In genomic region chr7:133636738-133637352, GRCm38 (mm10) we compare ENCODE assay signal across 7 mouse cellular contexts. TPM values are rescaled to one million over a fixed set of nuclear protein-coding genes. Genes with fewer than 3 reads are reported as not detected.
A peak's percentile ranks its signal among the peaks of the same experiment; 100 is the strongest.
DNase-seq lines count a peak whose midpoint lies in the region; ATAC-seq lines count a peak whose summit lies in the region.

No protein-coding gene starts in this region.

- peak; percentile 92 for DNase-seq in adrenal gland, postnatal 10 days
- DNase-seq in embryonic facial prominence, embryonic 10.5 days (ENCODE audit: low spot score), result peak; percentile 89
- peak; percentile 95 for DNase-seq in heart, adult 11 months
- peak; percentile 89 for DNase-seq in kidney, adult 18-20 months
- peak; percentile 97 for DNase-seq in limb, embryonic 11.5 days (ENCODE audit: low spot score)
- DNase-seq in midbrain, embryonic 14.5 days, result peak; percentile 93
- DNase-seq in spleen, adult 18-20 months, result peak; percentile 73 to 86

- H3K27me3 ChIP-seq in embryonic facial prominence, embryonic 10.5 days (replicated peaks; ENCODE audit: low read depth, poor library complexity, severe bottlenecking), result no peaks in the 10 kb centered on the region
- H3K27me3 ChIP-seq in limb, embryonic 11.5 days (ENCODE audit: control insufficient read depth, insufficient read depth, low read length), result no peaks in the 10 kb centered on the region
- H3K27me3 ChIP-seq in midbrain, embryonic 14.5 days (ENCODE audit: control insufficient read depth, insufficient read depth, low read length), result no peaks in the 10 kb centered on the region

- H3K9ac ChIP-seq in limb, embryonic 11.5 days (ENCODE audit: low read length), result peak overlapping the region; percentile 85
- H3K9ac ChIP-seq in midbrain, embryonic 14.5 days (replicated peaks; ENCODE audit: low read length), result peak overlapping the region; percentile 83

- H3K4me2 ChIP-seq in limb, embryonic 11.5 days (ENCODE audit: low read depth, severe bottlenecking), result peak overlapping the region; percentile 57
- peak overlapping the region; percentile 72 for H3K4me2 ChIP-seq in midbrain, embryonic 14.5 days (ENCODE audit: low read length)

- H3K36me3 ChIP-seq in embryonic facial prominence, embryonic 10.5 days (replicated peaks), result peaks cover 28% of the 10 kb centered on the region
- peaks cover 7% of the 10 kb centered on the region for H3K36me3 ChIP-seq in limb, embryonic 11.5 days (ENCODE audit: control insufficient read depth, insufficient read depth, low read length)
- peaks cover 14% of the 10 kb centered on the region for H3K36me3 ChIP-seq in midbrain, embryonic 14.5 days (ENCODE audit: control insufficient read depth, insufficient read depth, low read length)

- H3K4me1 ChIP-seq in embryonic facial prominence, embryonic 10.5 days, result peaks cover 25% of the 10 kb centered on the region
- H3K4me1 ChIP-seq in limb, embryonic 11.5 days (ENCODE audit: control insufficient read depth, insufficient read depth, low read length), result peaks cover 13% of the 10 kb centered on the region; the same call in 1 of the 2 replicates
- H3K4me1 ChIP-seq in midbrain, embryonic 14.5 days (ENCODE audit: control insufficient read depth, insufficient read depth, low read length), result peaks cover 7% of the 10 kb centered on the region; the same call in 1 of the 2 replicates

- 2% methylated on average over 21 of the region's 21 CpGs for WGBS in embryonic facial prominence, embryonic 10.5 days
- WGBS in limb, embryonic 11.5 days, result 1% methylated on average over 21 of the region's 21 CpGs
- WGBS in midbrain, embryonic 14.5 days, result 2% methylated on average over 21 of the region's 21 CpGs

- peak overlapping the region; percentile 93 for H3K4me3 ChIP-seq in embryonic facial prominence, embryonic 10.5 days
- H3K4me3 ChIP-seq in limb, embryonic 11.5 days (ENCODE audit: low read depth, low read length), result peak overlapping the region; percentile 80
- H3K4me3 ChIP-seq in midbrain, embryonic 14.5 days (replicated peaks; ENCODE audit: low read depth, low read length), result peak overlapping the region; percentile 96

- peak overlapping the region; percentile 94 for H3K27ac ChIP-seq in embryonic facial prominence, embryonic 10.5 days (replicated peaks)
- H3K27ac ChIP-seq in limb, embryonic 11.5 days (replicated peaks; ENCODE audit: low read depth, low read length), result peak overlapping the region; percentile 84
- H3K27ac ChIP-seq in midbrain, embryonic 14.5 days (replicated peaks; ENCODE audit: low read depth, low read length), result peak overlapping the region; percentile 95

- H3K9me3 ChIP-seq in embryonic facial prominence, embryonic 10.5 days, result no peaks in the 10 kb centered on the region
- H3K9me3 ChIP-seq in limb, embryonic 11.5 days (ENCODE audit: control insufficient read depth, low read length), result no peaks in the 10 kb centered on the region
- no peaks in the 10 kb centered on the region for H3K9me3 ChIP-seq in midbrain, embryonic 14.5 days (ENCODE audit: control insufficient read depth, low read length)

- peak; percentile 31; the same call in 1 of the 2 replicates for ATAC-seq in limb, embryonic 11.5 days (ENCODE audit: insufficient number of reproducible peaks, low FRiP score, low TSS enrichment, low read depth)
- peak; percentile 57 for ATAC-seq in midbrain, embryonic 14.5 days (ENCODE audit: low FRiP score, low TSS enrichment)

RNA-seq across cellular contexts. Expression of gene Edrf1, which starts 0.5 kb away (rescaled TPM):
- 10 to 100 TPM; 15.7 to 18.9 TPM for total RNA-seq in adrenal gland, postnatal 10 days (2021)
- 27.0 and 29.7 TPM in 2 replicates for polyA plus RNA-seq in embryonic facial prominence, embryonic 10.5 days (2016; fragmentation: Nextera tagmentation; extraction: Ambion mirVana)
- 32.0 and 35.3 TPM in 2 replicates for polyA plus RNA-seq in limb, embryonic 11.5 days (2014; fragmentation: Nextera tagmentation; extraction: Ambion mirVana)
- 15.1 and 26.9 TPM in 2 replicates for polyA plus RNA-seq in midbrain, embryonic 14.5 days (2014; fragmentation: Nextera tagmentation; extraction: Ambion mirVana)

RNA-seq across cellular contexts. Expression of gene Tex36, which starts 34.9 kb away (rescaled TPM):
- total RNA-seq in adrenal gland, postnatal 10 days (2021), result not detected
- polyA plus RNA-seq in embryonic facial prominence, embryonic 10.5 days (2016; fragmentation: Nextera tagmentation; extraction: Ambion mirVana), result not detected in 2 replicates
- polyA plus RNA-seq in limb, embryonic 11.5 days (2014; fragmentation: Nextera tagmentation; extraction: Ambion mirVana), result 0.16 TPM in 1 of 2 replicates, not detected in the other
- not detected in 2 replicates for polyA plus RNA-seq in midbrain, embryonic 14.5 days (2014; fragmentation: Nextera tagmentation; extraction: Ambion mirVana)

RNA-seq across cellular contexts. Expression of gene Mmp21, which starts 43.0 kb away (rescaled TPM):
- total RNA-seq in adrenal gland, postnatal 10 days (2021), result not detected
- 0.07 and 0.15 TPM in 2 replicates for polyA plus RNA-seq in embryonic facial prominence, embryonic 10.5 days (2016; fragmentation: Nextera tagmentation; extraction: Ambion mirVana)
- polyA plus RNA-seq in limb, embryonic 11.5 days (2014; fragmentation: Nextera tagmentation; extraction: Ambion mirVana), result 0.08 TPM in 1 of 2 replicates, not detected in the other
- polyA plus RNA-seq in midbrain, embryonic 14.5 days (2014; fragmentation: Nextera tagmentation; extraction: Ambion mirVana), result 0.11 TPM in 1 of 2 replicates, not detected in the other

Comparison
In these comparisons a context has a peak if more than half of its experiments do, and no peak if none do; other contexts are left out.
1. Peak in every context shown above with its lines: DNase-seq, ATAC-seq, H3K4me3 ChIP-seq and H3K27ac ChIP-seq.